Mouse (Mus musculus): Measurements from ENCODE around the gene Swsap1.

- TF ChIP-seq EP300 (optimal IDR thresholded peaks at IDR 0.05) (no peak), CTCF (IDR thresholded peaks at IDR 0.05; ENCODE audit: low read depth) (no peak)
Measured at GRCm38 (mm10) chr9:21959244-21959643, 3.7 kb downstream of the Swsap1 start.
